Mouse (Mus musculus): Measurements from ENCODE around the gene Pik3ip1.

Gene Pik3ip1

GRCm38 (mm10) chr11:3379427-3379826 is 49.2 kb downstream of the Pik3ip1 start:
- no peak for DNase-seq (ENCODE audit: low spot score)

DNA sequence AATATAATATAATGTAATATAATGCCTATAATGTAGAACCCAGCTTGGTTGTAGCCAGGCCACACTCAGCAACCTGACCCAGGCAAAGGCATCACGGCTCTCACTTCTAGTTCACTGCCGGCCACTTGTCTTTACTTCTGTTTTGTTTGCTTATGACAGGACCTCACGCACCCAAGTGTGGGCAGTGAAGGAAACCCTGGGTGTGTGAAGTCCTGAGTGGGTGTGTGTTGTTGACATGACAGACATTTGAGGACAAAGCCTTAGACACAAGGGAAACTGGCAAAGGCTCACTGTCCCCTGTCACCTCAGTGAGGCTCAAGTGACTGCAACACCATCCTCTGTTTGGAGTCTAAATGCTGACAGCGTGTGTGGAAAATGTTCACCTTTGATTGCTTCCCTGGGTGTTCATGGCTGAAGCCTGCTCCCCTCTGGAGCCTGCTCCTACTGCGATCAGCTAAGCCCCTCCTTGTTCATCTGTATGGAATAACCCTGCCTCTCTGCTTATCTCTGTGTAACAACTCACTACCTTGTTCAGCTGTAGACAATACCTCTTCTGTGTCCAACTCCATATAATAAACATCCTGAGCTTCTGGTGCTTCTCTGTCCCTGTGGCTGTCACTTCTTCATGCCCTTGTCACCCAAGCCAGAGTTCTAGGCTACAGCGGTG is 51.1 kb downstream of the Pik3ip1 start:
- no peak for DNase-seq (ENCODE audit: low spot score)

DNA sequence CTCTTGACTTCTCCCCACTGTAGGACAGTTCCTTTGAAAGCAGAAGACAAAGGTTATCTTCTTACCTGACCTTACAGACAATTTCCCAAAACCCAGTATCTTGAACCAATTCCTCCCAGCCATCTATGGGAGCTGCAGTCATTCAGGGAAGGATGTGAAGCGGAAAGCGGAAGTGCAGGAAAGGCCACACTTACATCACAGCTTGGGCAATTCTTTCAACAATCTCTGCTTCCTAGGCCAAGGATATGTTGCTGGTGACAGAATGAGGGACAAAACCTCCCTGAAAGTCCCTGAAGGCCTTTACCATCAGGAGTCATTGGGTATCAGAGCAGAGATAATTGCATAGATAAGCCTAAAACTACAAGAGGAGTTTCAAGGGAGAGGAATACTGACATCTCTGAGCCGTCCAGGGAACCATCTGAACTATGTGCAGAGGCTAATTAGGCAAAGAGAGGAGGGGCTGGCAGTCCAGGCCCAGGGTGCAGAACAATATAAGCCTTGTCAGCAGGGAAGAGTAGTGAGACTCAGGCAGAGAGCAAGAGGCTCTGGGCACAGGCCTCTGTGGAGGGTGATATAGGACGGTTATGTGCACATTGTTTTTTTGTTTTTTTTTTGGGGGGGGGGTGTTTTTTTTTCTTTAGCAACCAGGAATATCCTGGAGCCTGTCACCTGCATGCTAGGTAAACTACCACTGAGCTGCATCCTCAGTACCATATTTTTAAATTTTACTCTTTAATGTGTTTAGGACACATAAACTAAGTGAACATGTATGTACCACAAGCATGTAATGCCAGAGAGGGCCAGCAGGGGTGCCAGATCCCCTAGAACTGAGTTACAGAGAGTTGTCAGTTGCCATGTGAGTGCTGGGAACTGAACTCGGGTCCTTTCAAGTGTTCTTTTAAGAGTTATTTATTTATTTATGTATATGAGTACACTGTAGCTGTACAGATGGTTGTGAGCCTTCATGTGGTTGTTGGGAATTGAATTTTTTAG is 52.7 kb downstream of the Pik3ip1 start:
- no peak for DNase-seq (ENCODE audit: low spot score)

DNA sequence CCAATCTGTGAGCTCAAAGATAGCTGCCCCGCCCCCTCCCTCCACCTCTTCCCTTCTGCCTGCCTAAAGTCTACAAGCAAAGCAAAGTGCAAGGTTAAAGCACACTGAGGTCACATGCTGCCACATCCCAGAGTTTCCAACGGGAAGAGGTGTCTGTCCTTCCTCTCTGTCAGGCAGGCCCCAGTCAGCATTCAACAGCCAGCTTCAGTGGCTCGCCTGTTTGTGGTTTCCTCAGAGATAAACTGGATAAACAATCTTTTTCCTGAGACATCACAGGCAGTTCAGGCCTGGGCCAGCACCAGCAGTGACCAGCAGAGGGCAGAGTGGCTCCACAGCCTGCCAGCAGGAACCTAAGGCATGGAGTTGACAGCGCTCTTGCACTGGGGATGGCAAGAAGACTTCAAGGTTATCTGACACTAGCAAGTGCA is 56.8 kb downstream of the Pik3ip1 start:
- peak; percentile 85 for DNase-seq (ENCODE audit: low spot score)

DNA sequence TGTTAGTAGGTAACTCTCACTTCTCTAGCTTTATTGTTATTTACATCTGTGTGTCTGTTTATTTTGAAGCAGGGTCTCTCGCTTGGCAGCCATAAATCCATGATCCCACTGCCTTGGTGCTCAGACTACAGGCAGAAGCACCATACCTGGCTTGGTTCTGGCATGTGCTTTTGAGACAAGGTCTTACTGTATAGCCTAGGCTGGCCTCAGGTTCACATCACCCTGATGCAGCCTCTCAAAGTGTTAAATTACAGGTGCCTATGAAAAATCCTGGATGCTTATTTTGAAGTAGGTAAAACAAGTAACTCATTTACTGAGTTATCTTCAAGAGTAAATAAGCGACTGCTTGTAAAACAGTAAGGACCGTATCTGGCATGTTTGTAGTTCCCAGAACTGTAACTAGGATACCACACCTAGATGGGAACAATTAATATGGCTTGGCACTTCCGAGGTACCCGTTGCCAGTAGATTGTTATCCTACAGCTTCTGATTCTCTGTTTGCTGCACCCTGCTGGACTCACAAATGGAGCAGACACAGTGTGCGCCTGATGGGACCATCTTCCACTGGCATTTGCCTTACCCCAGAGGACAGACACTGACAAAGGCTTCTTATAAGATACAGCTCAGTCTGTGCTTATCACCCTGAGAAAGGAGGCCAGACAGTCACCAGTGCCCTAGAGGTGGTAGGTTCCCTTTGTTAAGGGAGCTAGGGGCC is 57.4 kb downstream of the Pik3ip1 start:
- DNase-seq (ENCODE audit: low spot score): no peak

DNA sequence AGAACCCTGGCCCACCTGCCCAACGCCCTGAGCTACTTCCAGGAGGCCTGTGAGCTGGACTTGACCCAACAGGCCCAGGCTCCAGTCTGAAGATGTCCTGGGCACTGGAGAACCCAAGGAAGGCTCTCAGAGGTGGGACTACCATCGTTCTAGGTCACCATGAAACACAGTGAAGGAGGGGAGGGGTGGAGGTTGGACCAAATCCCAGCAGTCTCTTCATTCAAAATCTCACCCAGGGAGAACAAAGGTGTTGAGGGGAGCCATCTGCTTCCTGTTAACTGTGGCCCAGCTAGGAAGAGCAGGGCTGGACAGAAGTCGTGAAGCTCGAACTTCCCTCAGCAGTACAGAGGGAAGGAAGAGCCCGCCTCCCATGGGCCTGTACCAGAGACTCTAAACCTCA is 59.8 kb downstream of the Pik3ip1 start:
- no peak for DNase-seq (ENCODE audit: low spot score)

DNA sequence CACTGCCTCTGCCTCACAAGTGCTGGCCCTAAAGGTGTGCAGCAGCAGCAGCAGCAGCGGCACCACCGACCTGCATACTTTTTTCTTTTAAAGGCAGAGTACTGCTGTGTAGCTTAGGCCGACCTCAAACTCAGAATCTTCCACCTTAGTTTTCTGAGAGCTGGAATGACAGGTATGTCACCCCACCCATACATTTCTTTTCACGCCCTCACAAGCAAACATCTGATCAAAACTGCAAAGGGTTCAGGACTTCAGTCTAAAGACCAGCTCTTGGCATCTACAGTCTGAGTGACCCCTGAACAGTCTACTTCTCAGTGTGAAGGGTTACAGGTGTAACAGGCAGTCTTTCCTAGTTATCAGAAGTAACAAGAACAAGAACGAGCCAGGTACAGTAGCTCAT is 60.6 kb downstream of the Pik3ip1 start:
- DNase-seq (ENCODE audit: low spot score): no peak

- no peak for DNase-seq (ENCODE audit: low spot score)
Observed at GRCm38 (mm10) chr11:3392526-3392925, 62.3 kb downstream of the Pik3ip1 start.

Data from retina, embryonic 14.5 days (tissue).